Mouse (Mus musculus) heart, adult 2 months (tissue): Measurements from ENCODE around the gene Mapk3.

Experiments used
- CTCF ChIP-seq: fragments of 200-600 bp; IDR thresholded peaks from 2 replicates; pipeline ENCODE4 v1.8.1; 2022; ENCODE audit warnings: antibody characterized with exemption, mild to moderate bottlenecking, moderate library complexity
- EP300 ChIP-seq: fragments of 200-500 bp; IDR thresholded peaks from 2 replicates; pipeline ENCODE4 v1.6.1; 2011; ENCODE audit warnings: low read depth, low read length, control low read depth; ENCODE audit not compliant: insufficient read depth

DNA sequence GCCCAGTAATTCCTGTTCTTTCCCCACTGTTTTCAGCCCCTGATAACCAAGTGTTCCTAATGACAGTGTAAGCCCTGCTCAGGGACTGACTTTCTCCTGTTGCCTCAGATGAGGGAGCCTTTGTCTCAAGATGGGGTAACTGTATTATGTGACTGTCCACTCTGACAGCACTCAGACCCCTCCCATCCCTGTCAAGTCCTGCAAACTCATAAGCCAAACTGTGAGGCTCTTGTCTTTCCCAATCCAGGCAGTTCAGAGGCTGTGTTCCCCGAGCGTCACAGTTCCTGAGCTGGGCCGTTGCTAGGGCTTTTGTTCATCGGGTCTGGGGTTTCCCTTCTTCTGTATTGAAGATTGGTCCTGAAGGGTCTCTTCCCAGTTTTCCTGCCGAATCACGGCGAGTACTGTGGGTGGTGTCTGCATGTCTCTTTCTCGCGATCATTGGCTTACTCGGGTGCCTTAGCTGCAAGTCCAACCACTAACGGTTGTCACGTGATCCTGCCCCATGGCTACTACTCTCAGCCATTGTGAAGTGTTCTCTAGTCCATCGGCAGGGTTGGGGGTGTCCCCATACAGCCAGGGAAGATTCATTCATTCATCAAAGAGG lies 19.2 kb upstream of the Mapk3 start:
- no peak for TF ChIP-seq CTCF
- TF ChIP-seq EP300, result no peak
